Mouse (Mus musculus) embryonic facial prominence, embryonic 14.5 days (tissue): Measurements from ENCODE around the gene Hsf4. TPM values are rescaled to one million over a fixed set of nuclear protein-coding genes. Genes with fewer than 3 reads are reported as not detected.

Experiments
- ATAC-seq: fragments of 200-750 bp; cut with Nextera tagmentation; 2 replicates; pipeline ENCODE4 v1.8.0; 2017; ENCODE audit warnings: low read depth, moderate number of reproducible peaks, moderate TSS enrichment
- DNase-seq: peaks from one replicate; pipeline ENCODE4 v3.0.0-alpha.2; 2015; ENCODE audit warnings: low spot score
- H3K27ac ChIP-seq: fragments of 300-500 bp; sonication (generic); replicated peaks from 2 replicates; pipeline ENCODE4 v1.5.1; 2014; ENCODE audit warnings: low read depth, mild to moderate bottlenecking, low read length, moderate library complexity
- H3K27me3 ChIP-seq: fragments of 300-500 bp; sonication (generic); replicated peaks from 2 replicates; pipeline ENCODE4 v1.6.1; 2014; ENCODE audit warnings: low read length; ENCODE audit not compliant: control insufficient read depth, insufficient read depth
- H3K36me3 ChIP-seq: fragments of 300-500 bp; sonication (generic); 2 replicates; pipeline ENCODE4 v1.6.1; 2014; ENCODE audit warnings: low read length, mixed read lengths; ENCODE audit not compliant: control insufficient read depth, insufficient read depth
- H3K4me1 ChIP-seq: fragments of 300-500 bp; sonication (generic); 2 replicates; pipeline ENCODE4 v1.6.1; 2014; ENCODE audit warnings: antibody characterized with exemption, low read length; ENCODE audit not compliant: control insufficient read depth, insufficient read depth
- H3K4me2 ChIP-seq: fragments of 300-500 bp; sonication (generic); 2 replicates; pipeline ENCODE4 v1.6.1; 2014; ENCODE audit warnings: low read depth, mild to moderate bottlenecking, low read length, moderate library complexity, mixed read lengths
- H3K4me3 ChIP-seq: fragments of 300-500 bp; sonication (generic); 2 replicates; pipeline ENCODE4 v1.5.1; 2014; ENCODE audit warnings: low read depth, mild to moderate bottlenecking, low read length
- H3K9ac ChIP-seq: fragments of 300-500 bp; sonication (generic); 2 replicates; pipeline ENCODE4 v1.6.1; 2014; ENCODE audit warnings: low read depth, mild to moderate bottlenecking, low read length, moderate library complexity, mixed read lengths
- H3K9me3 ChIP-seq: fragments of 300-500 bp; sonication (generic); 2 replicates; pipeline ENCODE4 v1.6.1; 2016; ENCODE audit warnings: low read length; ENCODE audit not compliant: control insufficient read depth
- WGBS: fragments of 180-500 bp; shearing (Covaris S2); extraction: QIAGEN DNeasy Blood & Tissue Kit; methylation state at CpG from one replicate; pipeline ENCODE4 v1.1.7; 2014; 5-methylcytosine and 5-hydroxymethylcytosine counted together
- polyA plus RNA-seq: library from polyadenylated mRNA; unstranded; fragments of >200 nt; fragmentation: Nextera tagmentation; extraction: Ambion mirVana; gene quantifications from 2 replicates; pipeline ENCODE4 v1.2.1, GENCODE M21; 2014

Hsf4 gene
- polyA plus RNA-seq, 1 experiment from 2014 or later, result 0.49 TPM

DNA sequence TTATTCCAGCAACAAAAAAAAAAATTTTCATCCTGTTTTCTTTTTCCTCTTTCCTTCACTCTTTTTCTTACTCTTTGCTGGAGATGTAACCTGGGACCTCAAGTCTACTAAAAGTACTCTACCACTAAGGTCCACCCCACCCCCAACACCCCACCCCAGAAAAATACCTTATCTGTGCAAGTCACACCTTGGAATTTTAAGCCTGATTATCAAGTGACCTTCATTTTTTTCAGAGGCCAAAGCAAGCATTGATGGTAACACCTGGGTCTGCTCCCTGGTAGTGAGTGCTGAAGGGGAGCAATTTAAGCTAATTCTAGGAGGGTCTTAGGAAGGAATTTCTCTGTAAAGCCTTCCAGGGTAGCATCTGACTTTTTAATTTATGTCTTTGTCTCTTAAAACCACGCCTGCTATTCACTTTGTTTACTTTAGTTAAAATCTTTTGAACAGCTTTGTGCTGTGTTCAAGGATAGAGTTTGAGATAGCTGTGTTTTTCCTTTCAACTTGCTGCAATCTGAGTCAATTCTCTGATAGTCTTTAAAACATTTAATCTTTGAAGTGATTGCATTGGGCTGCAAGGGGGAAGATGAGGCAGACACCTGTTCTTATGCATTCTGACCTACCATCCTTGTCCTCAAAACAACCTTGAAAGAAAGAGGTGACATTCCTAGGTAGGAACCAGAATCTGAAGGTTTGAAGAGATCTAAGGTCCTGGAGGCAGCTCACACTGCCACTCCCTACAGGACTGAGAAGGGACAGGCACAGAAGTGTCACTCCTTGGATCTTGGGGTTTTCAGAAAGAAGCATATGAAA is 36.3 kb upstream of the Hsf4 start:
- peaks cover 11% of the 10 kb centered on the region; the same call in 1 of the 2 replicates for H3K36me3 ChIP-seq
- H3K4me2 ChIP-seq, result no peak overlapping the region
- no peak overlapping the region for H3K4me3 ChIP-seq
- no peak overlapping the region for H3K27ac ChIP-seq
- H3K9me3 ChIP-seq, result no peaks in the 10 kb centered on the region
- H3K27me3 ChIP-seq, result no peaks in the 10 kb centered on the region
- no peak overlapping the region for H3K9ac ChIP-seq
- ATAC-seq (no peak), DNase-seq (no peak)
- no peaks in the 10 kb centered on the region for H3K4me1 ChIP-seq
- 70% methylated on average over 1 of the region's 1 CpGs for WGBS

- H3K4me3 ChIP-seq, result no peak overlapping the region
- ATAC-seq (no peak), DNase-seq (no peak)
- H3K27ac ChIP-seq, result no peak overlapping the region
- no peaks in the 10 kb centered on the region for H3K4me1 ChIP-seq
- peaks cover 30% of the 10 kb centered on the region for H3K36me3 ChIP-seq
- WGBS, result 64% methylated on average over 1 of the region's 1 CpGs
- H3K9ac ChIP-seq, result no peak overlapping the region
- no peaks in the 10 kb centered on the region for H3K27me3 ChIP-seq
- H3K4me2 ChIP-seq, result no peak overlapping the region
- H3K9me3 ChIP-seq, result no peaks in the 10 kb centered on the region
Observed at GRCm38 (mm10) chr8:105235206-105235605, 34.4 kb upstream of the Hsf4 start.

DNA sequence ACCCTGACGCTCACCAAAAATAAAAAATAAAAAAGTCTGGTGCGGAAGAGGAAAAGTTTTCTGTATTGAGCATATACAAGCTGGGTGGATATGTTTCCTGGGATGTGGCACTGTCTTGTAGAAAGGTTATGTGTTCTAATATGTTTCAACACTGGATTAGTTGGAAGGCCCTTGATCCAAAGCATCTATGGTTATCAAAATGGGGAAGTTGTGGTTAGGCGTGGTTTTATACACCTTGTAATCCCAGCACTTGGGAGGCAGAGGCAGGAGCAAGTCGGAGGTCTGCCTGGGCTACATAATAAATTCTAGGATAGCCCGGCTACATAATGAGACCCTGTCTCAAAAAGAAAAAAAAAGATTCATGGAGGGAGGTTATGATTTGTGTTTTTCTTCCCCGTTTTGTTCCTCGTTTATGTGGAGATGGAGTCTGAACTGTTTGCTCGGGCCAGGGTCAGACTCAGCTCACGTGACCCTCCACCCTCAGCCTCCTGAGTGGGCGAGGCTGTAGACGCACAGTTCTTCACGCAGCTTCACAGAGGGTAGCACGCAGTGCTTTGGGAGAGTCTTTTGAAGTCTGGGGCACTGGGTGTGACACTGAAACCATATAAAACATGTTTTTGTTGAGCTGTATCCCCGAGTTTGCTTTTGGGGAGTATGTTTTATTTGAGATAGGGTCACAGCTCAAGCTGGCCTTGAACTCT is 32.0 kb upstream of the Hsf4 start:
- DNase-seq (no peak), ATAC-seq (no peak)
- H3K36me3 ChIP-seq, result peaks cover 53% of the 10 kb centered on the region
- no peaks in the 10 kb centered on the region for H3K9me3 ChIP-seq
- no peaks in the 10 kb centered on the region for H3K4me1 ChIP-seq
- no peak overlapping the region for H3K4me3 ChIP-seq
- no peak overlapping the region for H3K9ac ChIP-seq
- 92% methylated on average over 14 of the region's 14 CpGs for WGBS
- H3K27ac ChIP-seq, result no peak overlapping the region
- no peak overlapping the region for H3K4me2 ChIP-seq
- H3K27me3 ChIP-seq, result no peaks in the 10 kb centered on the region

DNA sequence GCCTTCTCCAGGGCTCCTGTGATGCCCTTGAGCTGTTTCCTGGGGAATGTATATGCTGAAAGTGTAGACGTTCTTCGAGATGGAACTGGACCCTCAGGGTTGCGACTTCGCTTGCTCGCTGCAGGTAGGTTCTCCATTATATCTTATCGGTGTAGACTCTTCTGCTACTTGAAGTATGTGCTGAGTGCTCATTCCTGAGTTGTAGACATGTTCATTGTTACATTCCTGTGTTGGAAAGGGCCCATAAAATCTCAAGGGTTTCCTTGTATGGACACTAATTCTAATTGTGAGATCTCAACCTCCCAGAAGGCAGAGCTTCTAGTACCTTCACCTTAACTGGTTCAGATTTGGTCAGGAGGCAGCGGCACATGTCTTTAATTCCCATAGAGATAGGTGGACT is 28.6 kb upstream of the Hsf4 start:
- H3K9me3 ChIP-seq, result no peaks in the 10 kb centered on the region
- H3K36me3 ChIP-seq, result peaks cover 52% of the 10 kb centered on the region
- no peaks in the 10 kb centered on the region for H3K4me1 ChIP-seq
- no peak overlapping the region for H3K4me2 ChIP-seq
- no peaks in the 10 kb centered on the region for H3K27me3 ChIP-seq
- no peak overlapping the region for H3K27ac ChIP-seq
- H3K9ac ChIP-seq, result no peak overlapping the region
- ATAC-seq (no peak), DNase-seq (no peak)
- no peak overlapping the region for H3K4me3 ChIP-seq
- WGBS, result 93% methylated on average over 7 of the region's 7 CpGs

- Histone ChIP-seq H3K36me3 (peaks cover 61% of the 10 kb centered on the region), H3K9me3 (no peaks in the 10 kb centered on the region), H3K4me3 (no peak overlapping the region), H3K27ac (no peak overlapping the region), H3K4me2 (no peak overlapping the region), H3K27me3 (peaks cover 9% of the 10 kb centered on the region; the same call in 1 of the 2 replicates), H3K4me1 (peaks cover 10% of the 10 kb centered on the region; the same call in 1 of the 2 replicates), H3K9ac (no peak overlapping the region)
- ATAC-seq (no peak), DNase-seq (no peak)
- 94% methylated on average over 6 of the region's 6 CpGs for WGBS
Observed at GRCm38 (mm10) chr8:105251954-105252353, 17.6 kb upstream of the Hsf4 start.

DNA sequence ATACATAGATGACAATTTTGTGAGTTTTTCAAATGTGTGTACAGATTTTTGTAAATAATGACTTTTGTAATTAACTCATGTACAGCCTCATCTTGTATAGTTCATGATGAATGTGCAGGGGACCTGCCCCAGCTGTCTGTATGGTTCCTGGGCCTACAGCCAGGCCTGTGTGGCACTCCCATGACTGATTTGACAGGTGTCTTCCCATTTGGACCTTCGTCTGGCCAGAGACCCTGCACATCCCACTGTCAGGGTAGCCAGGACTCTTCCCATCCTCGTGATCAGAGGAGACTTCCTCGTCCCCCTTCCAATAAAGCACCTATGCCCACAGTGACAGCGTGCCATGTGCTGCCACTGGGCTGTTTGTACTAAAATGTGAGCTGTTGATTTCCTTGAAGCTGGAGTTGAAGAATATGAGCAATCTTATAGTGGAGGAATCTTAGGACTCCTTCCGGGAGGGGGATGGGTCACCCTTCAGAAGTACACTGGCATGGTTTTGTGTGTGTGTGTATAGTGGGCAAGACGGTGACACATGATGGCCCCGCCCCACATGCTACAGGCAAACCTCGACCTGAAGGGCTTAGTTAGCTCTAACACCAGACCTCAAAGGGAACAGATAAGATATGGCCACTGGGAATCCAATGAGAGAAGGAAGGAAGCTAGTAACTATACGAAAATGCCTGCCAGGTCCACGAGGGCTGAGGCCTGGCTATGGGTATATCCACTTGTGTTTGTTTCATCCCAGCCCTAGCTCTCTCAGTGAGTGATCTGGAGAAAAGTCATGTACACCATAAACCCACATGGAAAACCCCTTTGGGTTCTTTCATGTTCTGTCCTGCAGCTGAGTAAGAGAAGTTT is 16.7 kb upstream of the Hsf4 start:
- Histone ChIP-seq H3K4me2 (peak overlapping the region; percentile 92), H3K36me3 (peaks cover 52% of the 10 kb centered on the region), H3K4me3 (peak overlapping the region; percentile 64), H3K27ac (no peak overlapping the region), H3K9ac (peak overlapping the region; percentile 53; the same call in 1 of the 2 replicates), H3K4me1 (peaks cover 10% of the 10 kb centered on the region; the same call in 1 of the 2 replicates), H3K9me3 (no peaks in the 10 kb centered on the region), H3K27me3 (peaks cover 15% of the 10 kb centered on the region)
- DNase-seq (no peak), ATAC-seq (no peak)
- 83% methylated on average over 10 of the region's 10 CpGs for WGBS

GRCm38 (mm10) chr8:105253766-105254151 is 15.8 kb upstream of the Hsf4 start:
- H3K9me3 ChIP-seq, result no peaks in the 10 kb centered on the region
- WGBS, result 39% methylated on average over 20 of the region's 20 CpGs
- no peak overlapping the region for H3K27ac ChIP-seq
- peak overlapping the region; percentile 53 for H3K9ac ChIP-seq
- H3K27me3 ChIP-seq, result peaks cover 23% of the 10 kb centered on the region
- ATAC-seq (no peak), DNase-seq (no peak)
- H3K4me2 ChIP-seq, result peak overlapping the region; percentile 92
- peaks cover 46% of the 10 kb centered on the region for H3K36me3 ChIP-seq
- peaks cover 10% of the 10 kb centered on the region; the same call in 1 of the 2 replicates for H3K4me1 ChIP-seq
- peak overlapping the region; percentile 64 for H3K4me3 ChIP-seq
